Mouse (Mus musculus): Measurements from ENCODE around the gene Zfp101. TPM values are rescaled to one million over a fixed set of nuclear protein-coding genes. Genes with fewer than 3 reads are reported as not detected.

The Zfp101 gene
- 7.9 and 11.0 TPM in 2 replicates for polyA plus RNA-seq (2015; fragmentation: Nextera tagmentation; extraction: Ambion mirVana)

GRCm38 (mm10) chr17:33394182-33395034 lies at the start of gene Zfp101:
TSS of gene Zfp101 (minus strand) at chr17:33394641.
- peak; percentile 97 for ATAC-seq (ENCODE audit: low read depth)
- DNase-seq: peak; percentile 77
- Histone ChIP-seq H3K4me2 (peak within 1 kb of the TSS; percentile 73), H3K36me3 (no peaks in the 10 kb centered on the region), H3K4me1 (replicated peaks) (peaks cover 15% of the 10 kb centered on the region), H3K27ac (peak within 1 kb of the TSS; percentile 81), H3K9me3 (replicated peaks) (no peaks in the 10 kb centered on the region), H3K4me3 (replicated peaks) (peak within 1 kb of the TSS; percentile 79), H3K9ac (peak within 1 kb of the TSS; percentile 81), H3K27me3 (no peaks in the 10 kb centered on the region)
- under 1% methylated on average over 44 of the region's 44 CpGs for WGBS (ENCODE audit: insufficient replicate concordance)

GRCm38 (mm10) chr17:33441159-33441558 lies 46.7 kb upstream of the Zfp101 start:
- Histone ChIP-seq H3K27ac (no peak overlapping the region), H3K36me3 (no peaks in the 10 kb centered on the region), H3K4me1 (replicated peaks) (peaks cover 14% of the 10 kb centered on the region), H3K9me3 (replicated peaks) (no peaks in the 10 kb centered on the region), H3K9ac (no peak overlapping the region), H3K4me3 (replicated peaks) (no peak overlapping the region), H3K27me3 (no peaks in the 10 kb centered on the region), H3K4me2 (no peak overlapping the region)
- no peak for DNase-seq
- no peak for ATAC-seq (ENCODE audit: low read depth)

GRCm38 (mm10) chr17:33439922-33440321 lies 45.5 kb upstream of the Zfp101 start:
- H3K4me1 ChIP-seq (replicated peaks): peaks cover 14% of the 10 kb centered on the region
- no peaks in the 10 kb centered on the region for H3K9me3 ChIP-seq (replicated peaks)
- no peak for DNase-seq
- no peak for ATAC-seq (ENCODE audit: low read depth)
- H3K9ac ChIP-seq: no peak overlapping the region
- H3K27ac ChIP-seq: no peak overlapping the region
- WGBS (ENCODE audit: insufficient replicate concordance): 32% methylated on average over 5 of the region's 5 CpGs
- no peaks in the 10 kb centered on the region for H3K36me3 ChIP-seq
- H3K27me3 ChIP-seq: no peaks in the 10 kb centered on the region
- H3K4me3 ChIP-seq (replicated peaks): no peak overlapping the region
- no peak overlapping the region for H3K4me2 ChIP-seq

GRCm38 (mm10) chr17:33439148-33439547 lies 44.7 kb upstream of the Zfp101 start:
- WGBS (ENCODE audit: insufficient replicate concordance): 67% methylated on average over 1 of the region's 1 CpGs
- H3K27me3 ChIP-seq: no peaks in the 10 kb centered on the region
- H3K4me3 ChIP-seq (replicated peaks): no peak overlapping the region
- no peak for ATAC-seq (ENCODE audit: low read depth)
- H3K9me3 ChIP-seq (replicated peaks): no peaks in the 10 kb centered on the region
- H3K27ac ChIP-seq: no peak overlapping the region
- H3K4me2 ChIP-seq: no peak overlapping the region
- H3K9ac ChIP-seq: no peak overlapping the region
- H3K4me1 ChIP-seq (replicated peaks): peaks cover 14% of the 10 kb centered on the region
- H3K36me3 ChIP-seq: no peaks in the 10 kb centered on the region
- peak; percentile 54 for DNase-seq

GRCm38 (mm10) chr17:33432019-33432946 lies 37.8 kb upstream of the Zfp101 start, which contains the start of gene Actl9:
TSS of gene Actl9 (plus strand) at chr17:33432896.
- H3K36me3 ChIP-seq: no peaks in the 10 kb centered on the region
- DNase-seq: peak; percentile 22
- WGBS (ENCODE audit: insufficient replicate concordance): 12% methylated on average over 3 of the region's 3 CpGs
- H3K9ac ChIP-seq: no peak within 1 kb of the TSS
- H3K9me3 ChIP-seq (replicated peaks): no peaks in the 10 kb centered on the region
- peaks cover 18% of the 10 kb centered on the region for H3K4me1 ChIP-seq (replicated peaks)
- ATAC-seq (ENCODE audit: low read depth): peak; percentile 84
- H3K4me2 ChIP-seq: no peak within 1 kb of the TSS
- H3K27ac ChIP-seq: 0 out of 2 replicates have a peak within 1 kb of the TSS, but pooled peaks have one; percentile 43
- no peaks in the 10 kb centered on the region for H3K27me3 ChIP-seq
- no peak within 1 kb of the TSS for H3K4me3 ChIP-seq (replicated peaks)

GRCm38 (mm10) chr17:33392271-33392670 lies 2.2 kb downstream of the Zfp101 start:
- no peak overlapping the region for H3K27ac ChIP-seq
- no peak overlapping the region for H3K9ac ChIP-seq
- H3K4me1 ChIP-seq (replicated peaks): peaks cover 15% of the 10 kb centered on the region
- H3K27me3 ChIP-seq: no peaks in the 10 kb centered on the region
- no peaks in the 10 kb centered on the region for H3K36me3 ChIP-seq
- DNase-seq (no peak), ATAC-seq (ENCODE audit: low read depth) (no peak)
- no peaks in the 10 kb centered on the region for H3K9me3 ChIP-seq (replicated peaks)
- 83% methylated on average over 5 of the region's 5 CpGs for WGBS (ENCODE audit: insufficient replicate concordance)
- H3K4me3 ChIP-seq (replicated peaks): no peak overlapping the region
- no peak overlapping the region for H3K4me2 ChIP-seq

- no peak overlapping the region for H3K4me2 ChIP-seq
- H3K9me3 ChIP-seq (replicated peaks): no peaks in the 10 kb centered on the region
- H3K27me3 ChIP-seq: no peaks in the 10 kb centered on the region
- no peaks in the 10 kb centered on the region for H3K4me1 ChIP-seq (replicated peaks)
- no peak overlapping the region for H3K27ac ChIP-seq
- DNase-seq (no peak), ATAC-seq (ENCODE audit: low read depth) (no peak)
- peaks cover 48% of the 10 kb centered on the region for H3K36me3 ChIP-seq
- no peak overlapping the region for H3K9ac ChIP-seq
- no peak overlapping the region for H3K4me3 ChIP-seq (replicated peaks)
These were observed 8.7 kb downstream of the Zfp101 start for GRCm38 (mm10) chr17:33385705-33386104.

GRCm38 (mm10) chr17:33372795-33373194 lies 21.6 kb downstream of the Zfp101 start:
- no peak for ATAC-seq (ENCODE audit: low read depth)
- H3K4me1 ChIP-seq (replicated peaks): no peaks in the 10 kb centered on the region
- H3K27ac ChIP-seq: no peak overlapping the region
- DNase-seq: no peak
- 71% methylated on average over 3 of the region's 3 CpGs for WGBS (ENCODE audit: insufficient replicate concordance)
- no peak overlapping the region for H3K4me2 ChIP-seq
- H3K27me3 ChIP-seq: no peaks in the 10 kb centered on the region
- peaks cover 4% of the 10 kb centered on the region; the same call in 1 of the 2 replicates for H3K36me3 ChIP-seq
- H3K4me3 ChIP-seq (replicated peaks): no peak overlapping the region
- H3K9me3 ChIP-seq (replicated peaks): no peaks in the 10 kb centered on the region; the same call in 1 of the 2 replicates
- H3K9ac ChIP-seq: no peak overlapping the region

- Histone ChIP-seq H3K4me3 (replicated peaks) (peak within 1 kb of the TSS; percentile 78), H3K9ac (peak within 1 kb of the TSS; percentile 85), H3K4me2 (peak within 1 kb of the TSS; percentile 80), H3K27me3 (no peaks in the 10 kb centered on the region), H3K4me1 (replicated peaks) (peaks cover 17% of the 10 kb centered on the region; the same call in 1 of the 2 replicates), H3K9me3 (replicated peaks) (no peaks in the 10 kb centered on the region), H3K27ac (peak within 1 kb of the TSS; percentile 77), H3K36me3 (no peaks in the 10 kb centered on the region)
- DNase-seq: peak; percentile 77
- ATAC-seq (ENCODE audit: low read depth): peak; percentile 100
- 4% methylated on average over 47 of the region's 47 CpGs for WGBS (ENCODE audit: insufficient replicate concordance)
These were observed 35.7 kb downstream of the Zfp101 start, which contains the start of gene Zfp81 for GRCm38 (mm10) chr17:33358411-33359384. TSS of gene Zfp81 (minus strand) at chr17:33358878.

- H3K4me2 ChIP-seq: no peak overlapping the region
- peaks cover 14% of the 10 kb centered on the region for H3K4me1 ChIP-seq (replicated peaks)
- no peak overlapping the region for H3K27ac ChIP-seq
- ATAC-seq (ENCODE audit: low read depth) (peak; percentile 66), DNase-seq (peak; percentile 11)
- no peak overlapping the region for H3K9ac ChIP-seq
- no peak overlapping the region for H3K4me3 ChIP-seq (replicated peaks)
- H3K27me3 ChIP-seq: no peaks in the 10 kb centered on the region
- H3K36me3 ChIP-seq: no peaks in the 10 kb centered on the region
- 0 out of 2 replicates have a peak, but pooled peaks cover 2% of the 10 kb centered on the region for H3K9me3 ChIP-seq (replicated peaks)
- WGBS (ENCODE audit: insufficient replicate concordance): 48% methylated on average over 1 of the region's 1 CpGs
These were observed 41.5 kb downstream of the Zfp101 start for GRCm38 (mm10) chr17:33352981-33353380.

Data from liver, embryonic 13.5 days (tissue).